28 mouse cellular contexts compared by ENCODE assay signal in the genomic region with DNA sequence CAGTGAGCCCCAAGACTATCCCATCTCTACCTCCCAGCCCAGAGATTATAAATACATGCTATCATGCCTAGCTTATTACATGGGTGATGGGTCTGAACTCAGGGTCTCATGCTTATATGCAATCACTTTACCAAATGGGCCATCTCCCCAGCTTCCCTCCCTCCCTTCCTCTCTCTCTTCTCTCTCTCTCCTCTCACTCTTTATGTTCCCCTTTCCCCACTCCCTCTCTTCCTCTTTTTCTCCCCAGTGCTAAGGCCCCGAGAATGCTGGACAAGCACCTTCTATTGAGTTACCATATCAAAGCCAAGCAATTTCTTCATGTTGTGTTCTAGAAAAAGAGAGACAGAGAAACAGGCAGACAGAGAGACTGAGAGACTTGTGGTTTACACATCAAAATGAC. TPM values are rescaled to one million over a fixed set of nuclear protein-coding genes. Genes with fewer than 3 reads are reported as not detected.
DNase-seq lines count a peak whose midpoint lies in the region; ATAC-seq and TF ChIP-seq lines count a peak whose summit lies in the region.
"Had no signal": no experiment of that assay in that cellular context is flagged by ENCODE, and none has a peak within 500 bp of the region (broad histone marks: within the 10 kb centered on the region; RNA-seq: fewer than 3 reads in every experiment).

No protein-coding gene starts in this region.

- no peak for TF ChIP-seq RAD21 in MEL (IDR thresholded peaks at IDR 0.05; ENCODE audit: low read depth, low read length)

- peak; percentile 69 for ATAC-seq in common myeloid progenitor, adult 5-6 weeks (replicated peaks; ENCODE audit: low read depth, poor library complexity, severe bottlenecking)
- peak; percentile 49 for ATAC-seq in megakaryocyte, adult 5-6 weeks (ENCODE audit: poor library complexity, severe bottlenecking)
- ATAC-seq in liver, embryonic 11.5 days (replicated peaks; ENCODE audit: low FRiP score), result no peak
- ATAC-seq: forebrain, embryonic 15.5 days; hindbrain, postnatal 0 days; inflammation-experienced regulatory T-cells, adult 6 months; intestine, embryonic 16.5 days had no signal

- no peak for TF ChIP-seq POLR2A in MEL (IDR thresholded peaks at IDR 0.05; ENCODE audit: control insufficient read depth in 1 of 2, insufficient read depth in 1 of 2, low read depth in 1 of 2, low read length in 2 of 2, poor library complexity in 1 of 2)

- no peak for TF ChIP-seq CTCF in MEL (IDR thresholded peaks at IDR 0.05 in 2 of 3, conservative IDR thresholded peaks at IDR 0.05 in 1 of 3; ENCODE audit: control insufficient read depth in 1 of 3, insufficient read depth in 1 of 3, low read depth in 2 of 3, low read length in 3 of 3, poor library complexity in 1 of 3, severe bottlenecking in 1 of 3)

- no peak overlapping the region for H3K27ac ChIP-seq in MEL (ENCODE audit: control insufficient read depth, low read depth, low read length)
- H3K27ac ChIP-seq in liver, embryonic 11.5 days (ENCODE audit: low read depth, low read length), result no peak overlapping the region
- H3K27ac ChIP-seq: embryonic facial prominence, embryonic 10.5 days; embryonic facial prominence, embryonic 13.5 days; forebrain, embryonic 12.5 days; forebrain, embryonic 15.5 days; hindbrain, embryonic 14.5 days; hindbrain, postnatal 0 days had no signal

- H3K9ac ChIP-seq in MEL (ENCODE audit: control insufficient read depth, low read depth, low read length, poor library complexity, severe bottlenecking), result no peak overlapping the region
- H3K9ac ChIP-seq in liver, embryonic 11.5 days (ENCODE audit: low read depth, low read length), result no peak overlapping the region
- H3K9ac ChIP-seq: embryonic facial prominence, embryonic 13.5 days; forebrain, embryonic 12.5 days; forebrain, embryonic 15.5 days; heart, embryonic 12.5 days; heart, embryonic 15.5 days; hindbrain, embryonic 14.5 days had no signal

- DNase-seq in 416B (ENCODE audit: low read depth), result peak; percentile 8
- peak; percentile 35 for DNase-seq in MEL (ENCODE audit: low read depth, low spot score)
- DNase-seq in liver, embryonic 11.5 days (ENCODE audit: low spot score), result no peak
- DNase-seq in T-cell, adult 2 months (ENCODE audit: low spot score), result no peak
- DNase-seq in adrenal gland, postnatal 14 days, result no peak
- DNase-seq: adrenal gland, postnatal 36 days; cerebellum, adult 11 months; cerebellum, adult 2 months; cerebellum, adult 9-11 months; cerebellum, postnatal 25 days; embryo, embryonic 11 days; gastrocnemius, postnatal 25 days; heart, postnatal 10 days; heart, postnatal 36 days; kidney, adult 18-20 months had no signal

- H3K4me1 ChIP-seq in MEL (ENCODE audit: control insufficient read depth in 1 of 2, insufficient read depth in 2 of 2, low read length in 2 of 2), result no peaks in the 10 kb centered on the region
- H3K4me1 ChIP-seq in liver, embryonic 11.5 days (replicated peaks; ENCODE audit: control insufficient read depth, insufficient read depth, low read length), result no peaks in the 10 kb centered on the region
- H3K4me1 ChIP-seq: embryonic facial prominence, embryonic 13.5 days; forebrain, embryonic 12.5 days; forebrain, embryonic 15.5 days had no signal

- no peaks in the 10 kb centered on the region for H3K79me2 ChIP-seq in MEL (ENCODE audit: control insufficient read depth, insufficient read depth, low read length, poor library complexity)

- H3K4me3 ChIP-seq in MEL (ENCODE audit: control insufficient read depth in 1 of 2, insufficient read depth in 1 of 2, low read depth in 2 of 2, low read length in 2 of 2), result no peak overlapping the region
- no peak overlapping the region for H3K4me3 ChIP-seq in liver, embryonic 11.5 days (ENCODE audit: low read depth, low read length)
- H3K4me3 ChIP-seq: embryonic facial prominence, embryonic 10.5 days; embryonic facial prominence, embryonic 13.5 days; erythroblast, embryonic 14.5 days; forebrain, embryonic 12.5 days; forebrain, embryonic 15.5 days; heart, embryonic 12.5 days; heart, embryonic 15.5 days had no signal

- no peaks in the 10 kb centered on the region for H3K36me3 ChIP-seq in MEL (ENCODE audit: control insufficient read depth in 1 of 2, insufficient read depth in 2 of 2, low read length in 2 of 2)
- no peaks in the 10 kb centered on the region for H3K36me3 ChIP-seq in liver, embryonic 11.5 days (ENCODE audit: control insufficient read depth, insufficient read depth, low read length)
- H3K36me3 ChIP-seq: embryonic facial prominence, embryonic 10.5 days; embryonic facial prominence, embryonic 13.5 days; forebrain, embryonic 12.5 days; heart, embryonic 12.5 days; heart, embryonic 15.5 days had no signal

- peak in 1 of 2 experiments; percentile 17; a peak in 1 of 4 replicates for TF ChIP-seq EP300 in MEL (IDR thresholded peaks at IDR 0.05; ENCODE audit: low read depth in 1 of 2, low read length in 2 of 2)

- no peaks in the 10 kb centered on the region for H3K9me3 ChIP-seq in MEL (replicated peaks; ENCODE audit: insufficient read depth, low read length)
- H3K9me3 ChIP-seq in liver, embryonic 11.5 days (ENCODE audit: control insufficient read depth, low read length), result no peaks in the 10 kb centered on the region
- H3K9me3 ChIP-seq: embryonic facial prominence, embryonic 10.5 days; embryonic facial prominence, embryonic 13.5 days; forebrain, embryonic 12.5 days; forebrain, embryonic 15.5 days; heart, embryonic 12.5 days; heart, embryonic 15.5 days had no signal

- WGBS in liver, embryonic 11.5 days, result 24% methylated on average over 1 of the region's 1 CpGs

- peaks cover 0 to 3% of the 10 kb centered on the region in 2 experiments; a peak in 3 of 4 replicates for H3K27me3 ChIP-seq in MEL (ENCODE audit: control insufficient read depth in 1 of 2, insufficient read depth in 2 of 2, low read length in 2 of 2)
- H3K27me3 ChIP-seq in liver, embryonic 11.5 days (replicated peaks; ENCODE audit: control insufficient read depth, insufficient read depth, low read length), result no peaks in the 10 kb centered on the region
- H3K27me3 ChIP-seq: embryonic facial prominence, embryonic 13.5 days; forebrain, embryonic 12.5 days; forebrain, embryonic 15.5 days; heart, embryonic 15.5 days had no signal

- no peak overlapping the region for H3K4me2 ChIP-seq in liver, embryonic 11.5 days
- H3K4me2 ChIP-seq: embryonic facial prominence, embryonic 13.5 days; forebrain, embryonic 12.5 days; forebrain, embryonic 15.5 days; heart, embryonic 12.5 days; heart, embryonic 15.5 days; hindbrain, embryonic 14.5 days had no signal

TF ChIP-seq in MEL, 35 proteins besides CTCF, POLR2A, EP300 and RAD21:
- TF ChIP-seq MAZ (IDR thresholded peaks at IDR 0.05; ENCODE audit: low read depth, low read length) (peak; percentile 31; the same call in 1 of the 2 replicates), HCFC1 (IDR thresholded peaks at IDR 0.05; ENCODE audit: low read depth, low read length) (no peak), RCOR1 (IDR thresholded peaks at IDR 0.05; ENCODE audit: low read depth, low read length) (0 out of 2 replicates have a peak, but pooled peaks have one; percentile 20), JUND (IDR thresholded peaks at IDR 0.05; ENCODE audit: low read depth, low read length) (0 out of 2 replicates have a peak, but pooled peaks have one; percentile 52), MAX (IDR thresholded peaks at IDR 0.05; ENCODE audit: low read length) (no peak), TAL1 (IDR thresholded peaks at IDR 0.05; ENCODE audit: low read length) (no peak), BHLHE40 (IDR thresholded peaks at IDR 0.05; ENCODE audit: borderline replicate concordance, low read depth, low read length) (no peak)

RNA-seq across cellular contexts. Expression of a gene that starts 14.7 kb away (rescaled TPM):
- total RNA-seq in MEL (2012; rRNA removed), result 0.07 and 0.08 TPM in 2 replicates
- polyA plus RNA-seq in MEL (2012; ENCODE audit: insufficient read depth in 1 of 2, insufficient read length in 2 of 2, low read depth in 1 of 2, low replicate concordance in 2 of 2, missing spikeins in 1 of 2), result under 1 TPM in 1 of 2 experiments, not detected in 1; 0.13 TPM
- 0.14 and 0.29 TPM in 2 replicates for total RNA-seq in common myeloid progenitor, adult 5-6 weeks (2017)
- total RNA-seq in megakaryocyte, adult 5-6 weeks (2015), result 1.2 TPM in 1 of 2 replicates, not detected in the other
- total RNA-seq in megakaryocyte, adult 5-6 weeks (2017), result not detected in 2 replicates
- polyA plus RNA-seq in liver, embryonic 11.5 days (2014; fragmentation: Nextera tagmentation; extraction: Ambion mirVana), result 0.39 and 1.0 TPM in 2 replicates
- 0.74 and 1.4 TPM in 2 replicates for total RNA-seq in adrenal gland, postnatal 14 days (2021)
- polyA plus RNA-seq: erythroblast, embryonic 14.5 days had no signal

Comparison
In these comparisons a context has a peak if more than half of its experiments do, and no peak if none do; other contexts are left out.
1. DNase-seq: peak in 416B (single experiment) and MEL (single experiment); none in liver, embryonic 11.5 days (single experiment), T-cell, adult 2 months (single experiment) and adrenal gland, postnatal 14 days (single experiment).